Mouse (Mus musculus) layer of hippocampus, adult 11-12 months (tissue): ENCODE results near the gene Aplp1.

Source experiments
- DNase-seq: peaks from one replicate; pipeline ENCODE4 v3.0.0; 2022; ENCODE audit warnings: low spot score

Gene Aplp1

GRCm38 (mm10) chr7:30409789-30410188 lies 35.5 kb downstream of the Aplp1 start:
- no peak for DNase-seq

GRCm38 (mm10) chr7:30408639-30409038 lies 36.7 kb downstream of the Aplp1 start:
- no peak for DNase-seq

GRCm38 (mm10) chr7:30402343-30402742 lies 43.0 kb downstream of the Aplp1 start:
- no peak for DNase-seq

GRCm38 (mm10) chr7:30399671-30400070 lies 45.7 kb downstream of the Aplp1 start:
- DNase-seq = no peak

GRCm38 (mm10) chr7:30394871-30395270 lies 50.5 kb downstream of the Aplp1 start:
- no peak for DNase-seq

- DNase-seq = peak; percentile 45
These were observed 51.0 kb downstream of the Aplp1 start for GRCm38 (mm10) chr7:30394379-30394778.

- DNase-seq = no peak
These were observed 51.7 kb downstream of the Aplp1 start for GRCm38 (mm10) chr7:30393631-30394030.

GRCm38 (mm10) chr7:30392746-30393520 lies 52.4 kb downstream of the Aplp1 start:
- no peak for DNase-seq
